Comparison of ENCODE assay signal across 11 mouse cellular contexts in genomic region chr17:28331241-28332112, GRCm38 (mm10). TPM values are rescaled to one million over a fixed set of nuclear protein-coding genes. Genes with fewer than 3 reads are reported as not detected.
DNase-seq lines count a peak whose midpoint lies in the region; ATAC-seq lines count a peak whose summit lies in the region.
"Had no signal": no experiment of that assay in that cellular context is flagged by ENCODE, and none has a peak within 500 bp of the region (broad histone marks: within the 10 kb centered on the region; RNA-seq: fewer than 3 reads in every experiment).

No protein-coding gene starts in this region.

- DNase-seq in midbrain, embryonic 11.5 days (ENCODE audit: low spot score, missing footprints), result peak; percentile 86
- DNase-seq in gastrocnemius, adult 8-10 months (ENCODE audit: low spot score in 2 of 2), result no peak
- no peak for DNase-seq in urinary bladder, postnatal 25 days (ENCODE audit: low spot score)
- no peak for DNase-seq in retina, embryonic 14.5 days (ENCODE audit: low spot score)

- H3K9me3 ChIP-seq in forebrain, embryonic 13.5 days (replicated peaks), result no peaks in the 10 kb centered on the region
- H3K9me3 ChIP-seq in forebrain, embryonic 16.5 days (ENCODE audit: control insufficient read depth, low read length), result no peaks in the 10 kb centered on the region
- H3K9me3 ChIP-seq in midbrain, embryonic 11.5 days (ENCODE audit: control insufficient read depth, low read length), result no peaks in the 10 kb centered on the region
- H3K9me3 ChIP-seq in midbrain, embryonic 15.5 days, result no peaks in the 10 kb centered on the region
- H3K9me3 ChIP-seq in intestine, embryonic 15.5 days, result no peaks in the 10 kb centered on the region
- H3K9me3 ChIP-seq: neural tube, embryonic 12.5 days had no signal

- H3K36me3 ChIP-seq in forebrain, embryonic 13.5 days (ENCODE audit: poor library complexity, severe bottlenecking), result peaks cover 46% of the 10 kb centered on the region
- H3K36me3 ChIP-seq in forebrain, embryonic 16.5 days (ENCODE audit: control insufficient read depth, insufficient read depth), result peaks cover 5% of the 10 kb centered on the region; the same call in 1 of the 2 replicates
- peaks cover 6% of the 10 kb centered on the region for H3K36me3 ChIP-seq in midbrain, embryonic 11.5 days (ENCODE audit: control insufficient read depth, insufficient read depth, low read length)
- H3K36me3 ChIP-seq in midbrain, embryonic 15.5 days (replicated peaks), result peaks cover 10% of the 10 kb centered on the region
- peaks cover 16% of the 10 kb centered on the region for H3K36me3 ChIP-seq in intestine, embryonic 15.5 days

- H3K4me1 ChIP-seq in forebrain, embryonic 13.5 days, result peaks cover 39% of the 10 kb centered on the region
- peaks cover 18% of the 10 kb centered on the region for H3K4me1 ChIP-seq in forebrain, embryonic 16.5 days (replicated peaks; ENCODE audit: control insufficient read depth, insufficient read depth, low read length)
- peaks cover 18% of the 10 kb centered on the region for H3K4me1 ChIP-seq in midbrain, embryonic 11.5 days (ENCODE audit: control insufficient read depth, insufficient read depth, low read length)
- peaks cover 29% of the 10 kb centered on the region for H3K4me1 ChIP-seq in midbrain, embryonic 15.5 days
- H3K4me1 ChIP-seq in intestine, embryonic 15.5 days (replicated peaks), result peaks cover 38% of the 10 kb centered on the region

- no peak overlapping the region for H3K4me3 ChIP-seq in forebrain, embryonic 13.5 days
- H3K4me3 ChIP-seq in forebrain, embryonic 16.5 days (replicated peaks; ENCODE audit: low read length), result no peak overlapping the region
- no peak overlapping the region for H3K4me3 ChIP-seq in midbrain, embryonic 11.5 days (ENCODE audit: low read depth, low read length)
- no peak overlapping the region for H3K4me3 ChIP-seq in midbrain, embryonic 15.5 days
- H3K4me3 ChIP-seq in intestine, embryonic 15.5 days (replicated peaks), result no peak overlapping the region
- H3K4me3 ChIP-seq: layer of hippocampus, adult 2 months; neural tube, embryonic 12.5 days had no signal

- H3K9ac ChIP-seq in forebrain, embryonic 13.5 days, result no peak overlapping the region
- H3K9ac ChIP-seq in forebrain, embryonic 16.5 days (replicated peaks; ENCODE audit: low read depth, low read length), result no peak overlapping the region
- no peak overlapping the region for H3K9ac ChIP-seq in midbrain, embryonic 11.5 days (ENCODE audit: low read length)
- no peak overlapping the region for H3K9ac ChIP-seq in midbrain, embryonic 15.5 days
- no peak overlapping the region for H3K9ac ChIP-seq in intestine, embryonic 15.5 days
- H3K9ac ChIP-seq: neural tube, embryonic 12.5 days had no signal

- H3K27ac ChIP-seq in forebrain, embryonic 13.5 days, result no peak overlapping the region
- no peak overlapping the region for H3K27ac ChIP-seq in forebrain, embryonic 16.5 days (ENCODE audit: low read length)
- no peak overlapping the region for H3K27ac ChIP-seq in midbrain, embryonic 11.5 days (ENCODE audit: low read depth, low read length)
- H3K27ac ChIP-seq in midbrain, embryonic 15.5 days, result no peak overlapping the region
- H3K27ac ChIP-seq in intestine, embryonic 15.5 days, result peak overlapping the region; percentile 67
- H3K27ac ChIP-seq: layer of hippocampus, adult 2 months; neural tube, embryonic 12.5 days had no signal

- ATAC-seq in forebrain, embryonic 13.5 days, result no peak
- no peak for ATAC-seq in forebrain, embryonic 16.5 days
- ATAC-seq in midbrain, embryonic 11.5 days (ENCODE audit: low FRiP score), result no peak
- ATAC-seq in midbrain, embryonic 15.5 days (replicated peaks), result no peak
- no peak for ATAC-seq in intestine, embryonic 15.5 days

- WGBS in forebrain, embryonic 13.5 days, result 40% methylated on average over 6 of the region's 7 CpGs
- WGBS in forebrain, embryonic 16.5 days, result 29% methylated on average over 7 of the region's 7 CpGs
- 35% methylated on average over 6 of the region's 7 CpGs for WGBS in midbrain, embryonic 11.5 days
- WGBS in midbrain, embryonic 15.5 days, result 38% methylated on average over 7 of the region's 7 CpGs
- WGBS in intestine, embryonic 15.5 days, result 27% methylated on average over 7 of the region's 7 CpGs

- H3K4me2 ChIP-seq in forebrain, embryonic 13.5 days, result 0 out of 2 replicates have a peak overlapping the region, but pooled peaks have one; percentile 13
- H3K4me2 ChIP-seq in forebrain, embryonic 16.5 days (ENCODE audit: low read length), result no peak overlapping the region
- H3K4me2 ChIP-seq in midbrain, embryonic 11.5 days, result no peak overlapping the region
- no peak overlapping the region for H3K4me2 ChIP-seq in midbrain, embryonic 15.5 days
- peak overlapping the region; percentile 80 for H3K4me2 ChIP-seq in intestine, embryonic 15.5 days (replicated peaks)
- H3K4me2 ChIP-seq: neural tube, embryonic 12.5 days had no signal

- no peaks in the 10 kb centered on the region for H3K27me3 ChIP-seq in forebrain, embryonic 13.5 days
- H3K27me3 ChIP-seq in forebrain, embryonic 16.5 days (replicated peaks; ENCODE audit: control insufficient read depth, insufficient read depth, low read length), result no peaks in the 10 kb centered on the region
- H3K27me3 ChIP-seq in midbrain, embryonic 11.5 days (ENCODE audit: control insufficient read depth, insufficient read depth, low read length), result no peaks in the 10 kb centered on the region
- H3K27me3 ChIP-seq in midbrain, embryonic 15.5 days (replicated peaks), result no peaks in the 10 kb centered on the region
- no peaks in the 10 kb centered on the region for H3K27me3 ChIP-seq in intestine, embryonic 15.5 days (replicated peaks)
- H3K27me3 ChIP-seq: neural tube, embryonic 12.5 days had no signal

RNA-seq across cellular contexts. Expression of gene Rpl10a, which starts 3.2 kb away (rescaled TPM):
- polyA plus RNA-seq in forebrain, embryonic 13.5 days (2015; fragmentation: Nextera tagmentation; extraction: Ambion mirVana), result 444 and 501 TPM in 2 replicates
- 354 and 367 TPM in 2 replicates for polyA plus RNA-seq in forebrain, embryonic 16.5 days (2015; fragmentation: Nextera tagmentation; extraction: Ambion mirVana)
- 465 and 471 TPM in 2 replicates for polyA plus RNA-seq in midbrain, embryonic 11.5 days (2014; fragmentation: Nextera tagmentation; extraction: Ambion mirVana)
- polyA plus RNA-seq in midbrain, embryonic 15.5 days (2015; fragmentation: Nextera tagmentation; extraction: Ambion mirVana), result 307 and 313 TPM in 2 replicates
- polyA plus RNA-seq in intestine, embryonic 15.5 days (2015; fragmentation: Nextera tagmentation; extraction: Ambion mirVana), result 639 and 690 TPM in 2 replicates
- 100 to 1,000 TPM; 377 to 515 (median 422) TPM for total RNA-seq in gastrocnemius, adult 8-10 months (2022)

RNA-seq across cellular contexts. Expression of gene Fance, which starts 18.2 kb away (rescaled TPM):
- polyA plus RNA-seq in forebrain, embryonic 13.5 days (2015; fragmentation: Nextera tagmentation; extraction: Ambion mirVana), result 22.6 and 24.6 TPM in 2 replicates
- 20.9 and 25.0 TPM in 2 replicates for polyA plus RNA-seq in forebrain, embryonic 16.5 days (2015; fragmentation: Nextera tagmentation; extraction: Ambion mirVana)
- polyA plus RNA-seq in midbrain, embryonic 11.5 days (2014; fragmentation: Nextera tagmentation; extraction: Ambion mirVana), result 18.5 and 19.5 TPM in 2 replicates
- polyA plus RNA-seq in midbrain, embryonic 15.5 days (2015; fragmentation: Nextera tagmentation; extraction: Ambion mirVana), result 27.8 and 28.5 TPM in 2 replicates
- polyA plus RNA-seq in intestine, embryonic 15.5 days (2015; fragmentation: Nextera tagmentation; extraction: Ambion mirVana), result 22.7 and 29.8 TPM in 2 replicates
- total RNA-seq in gastrocnemius, adult 8-10 months (2022), result 10 to 100 TPM in 1 of 4 experiments, 1 to 10 TPM in 3; 9.0 to 14.3 (median 9.3) TPM

RNA-seq across cellular contexts. Expression of gene Tead3, which starts 19.1 kb away (rescaled TPM):
- 2.4 and 2.8 TPM in 2 replicates for polyA plus RNA-seq in forebrain, embryonic 13.5 days (2015; fragmentation: Nextera tagmentation; extraction: Ambion mirVana)
- 1.5 and 1.8 TPM in 2 replicates for polyA plus RNA-seq in forebrain, embryonic 16.5 days (2015; fragmentation: Nextera tagmentation; extraction: Ambion mirVana)
- polyA plus RNA-seq in midbrain, embryonic 11.5 days (2014; fragmentation: Nextera tagmentation; extraction: Ambion mirVana), result 3.5 and 3.7 TPM in 2 replicates
- polyA plus RNA-seq in midbrain, embryonic 15.5 days (2015; fragmentation: Nextera tagmentation; extraction: Ambion mirVana), result 1.4 and 2.1 TPM in 2 replicates
- 8.9 and 10.0 TPM in 2 replicates for polyA plus RNA-seq in intestine, embryonic 15.5 days (2015; fragmentation: Nextera tagmentation; extraction: Ambion mirVana)
- total RNA-seq in gastrocnemius, adult 8-10 months (2022), result 1 to 10 TPM; 3.2 to 5.7 (median 4.5) TPM

RNA-seq across cellular contexts. Expression of gene Tulp1, which starts 33.5 kb away (rescaled TPM):
- polyA plus RNA-seq in forebrain, embryonic 13.5 days (2015; fragmentation: Nextera tagmentation; extraction: Ambion mirVana), result 1.4 and 1.7 TPM in 2 replicates
- polyA plus RNA-seq in forebrain, embryonic 16.5 days (2015; fragmentation: Nextera tagmentation; extraction: Ambion mirVana), result 1.5 and 1.7 TPM in 2 replicates
- 4.6 and 4.9 TPM in 2 replicates for polyA plus RNA-seq in midbrain, embryonic 11.5 days (2014; fragmentation: Nextera tagmentation; extraction: Ambion mirVana)
- 1.3 and 1.9 TPM in 2 replicates for polyA plus RNA-seq in midbrain, embryonic 15.5 days (2015; fragmentation: Nextera tagmentation; extraction: Ambion mirVana)
- polyA plus RNA-seq in intestine, embryonic 15.5 days (2015; fragmentation: Nextera tagmentation; extraction: Ambion mirVana), result 3.6 and 4.1 TPM in 2 replicates
- total RNA-seq in gastrocnemius, adult 8-10 months (2022), result not detected
- total RNA-seq: layer of hippocampus, adult 2 months had no signal
- polyA plus RNA-seq: liver, embryonic 16.5 days had no signal

Comparison
In these comparisons a context has a peak if more than half of its experiments do, and no peak if none do; other contexts are left out.
1. H3K4me2 ChIP-seq: peak in forebrain, embryonic 13.5 days (single experiment) and intestine, embryonic 15.5 days (single experiment); none in forebrain, embryonic 16.5 days (single experiment), midbrain, embryonic 11.5 days (single experiment) and midbrain, embryonic 15.5 days (single experiment).